Mouse (Mus musculus) spleen, adult 10 weeks (tissue): ENCODE measurements around the gene Tnk2. TPM values are rescaled to one million over a fixed set of nuclear protein-coding genes. Genes with fewer than 3 reads are reported as not detected.

ENCODE experiments used
- polyA plus RNA-seq: library from polyadenylated mRNA; stranded (reverse); fragments of 350-450 nt; fragmentation: Illumina TruSeq; extraction: RNeasy Lipid Tissue Mini Kit (QIAGEN cat#74804); gene quantifications from one replicate; pipeline ENCODE4 v1.2.3, GENCODE M21; 2015; ENCODE audit warnings: low replicate concordance; ENCODE audit not compliant: insufficient read depth

Gene Tnk2
- polyA plus RNA-seq: 26.6 TPM

DNA sequence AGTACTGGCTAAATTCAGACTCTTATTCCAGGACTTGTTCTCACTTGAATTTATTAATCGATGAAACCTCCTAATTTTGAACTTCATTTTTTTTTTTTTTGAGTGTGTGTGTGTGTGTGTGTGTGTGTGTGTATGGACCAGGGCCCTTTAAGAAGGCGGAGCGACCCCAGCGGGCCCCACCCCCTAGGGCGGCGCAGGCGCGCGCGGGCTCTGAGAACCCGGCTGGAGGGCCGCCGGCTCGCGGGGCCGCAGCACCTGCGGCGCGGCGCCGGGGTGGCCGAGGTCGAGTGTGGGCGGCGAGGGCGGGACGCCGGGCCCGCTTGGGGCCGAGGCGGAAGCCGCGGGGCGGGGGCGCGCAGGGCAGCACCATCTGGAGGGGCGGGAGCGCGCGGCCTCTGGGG is at the start of gene Tnk2:
Gene Tnk2 (plus strand): TSS at position 214 of the 401 bp plus-strand sequence.

DNA sequence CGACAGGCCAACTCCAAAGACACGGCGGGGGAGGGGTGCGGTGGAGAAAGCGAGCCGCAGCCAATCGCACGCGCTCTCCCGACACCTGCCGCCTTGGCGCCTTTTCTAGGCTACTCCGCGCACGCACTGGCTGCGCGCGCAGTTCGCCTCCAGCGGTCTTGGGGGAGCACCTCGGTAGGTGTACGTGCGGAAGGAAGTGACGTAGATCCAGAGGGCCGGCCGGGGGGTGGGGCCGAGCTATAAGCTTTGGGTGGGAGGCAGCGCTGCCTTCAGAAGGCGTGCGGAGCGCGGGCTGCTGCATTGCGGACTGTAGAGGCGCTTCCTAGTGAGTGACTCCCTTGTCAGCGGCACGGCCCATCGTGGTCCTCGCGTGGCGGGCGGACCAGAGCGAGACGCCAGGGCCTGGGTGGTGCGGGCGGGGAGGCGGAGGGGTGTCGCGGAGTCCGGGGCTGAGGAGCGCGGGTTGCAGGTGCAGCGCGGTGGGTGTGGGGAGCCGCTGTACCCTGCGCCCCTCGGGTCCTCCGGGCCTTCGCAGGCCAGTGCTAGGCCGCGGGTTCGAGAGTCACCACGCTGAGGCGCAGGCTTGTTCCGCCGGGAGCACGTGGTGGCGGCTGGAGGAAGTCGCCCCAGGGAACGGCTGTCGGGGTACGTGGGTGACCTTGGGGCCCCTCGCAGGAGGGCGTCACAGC is 34.8 kb upstream of the Tnk2 start, which contains the start of gene Tfrc:
Gene Tfrc (plus strand): TSS at position 209 of the 689 bp plus-strand sequence.

Other genes starting within 250 kb of the Tnk2 start
- gene Tm4sf19, start 243.4 kb upstream of the Tnk2 start, polyA plus RNA-seq: not detected
- 25.9 TPM for gene Tctex1d2, start 224.2 kb upstream of the Tnk2 start, polyA plus RNA-seq
- gene Pcyt1a, start 213.0 kb upstream of the Tnk2 start, polyA plus RNA-seq: 21.3 TPM
- not detected for gene Slc51a, start 156.0 kb upstream of the Tnk2 start, polyA plus RNA-seq
- not detected for gene Zdhhc19, start 147.6 kb upstream of the Tnk2 start, polyA plus RNA-seq
- 115 TPM for gene Tfrc, start 35.0 kb upstream of the Tnk2 start, polyA plus RNA-seq
- not detected for gene Muc4, start 92.0 kb downstream of the Tnk2 start, polyA plus RNA-seq
- gene Muc20, start 153.6 kb downstream of the Tnk2 start, polyA plus RNA-seq: not detected
- gene Smbd1, start 166.6 kb downstream of the Tnk2 start, polyA plus RNA-seq: not detected
- 110 TPM for gene Fyttd1, start 233.6 kb downstream of the Tnk2 start, polyA plus RNA-seq
- gene Rubcn, start 233.9 kb downstream of the Tnk2 start, polyA plus RNA-seq: 76.9 TPM